Mouse (Mus musculus) E14TG2a.4 (cell line): ENCODE data around the gene Hs2st1.

Experiments
- CTCF ChIP-seq: conservative IDR thresholded peaks from 2 replicates; pipeline ENCODE4 v1.5.1; 2014; ENCODE audit warnings: low read length
- NANOG ChIP-seq: IDR thresholded peaks from 2 replicates; pipeline ENCODE4 v1.6.1; 2014; ENCODE audit warnings: borderline replicate concordance, low read length, mixed read lengths
- POU5F1 ChIP-seq: IDR thresholded peaks from 2 replicates; pipeline ENCODE4 v1.6.1; 2014; ENCODE audit warnings: low read length, borderline replicate concordance

DNA sequence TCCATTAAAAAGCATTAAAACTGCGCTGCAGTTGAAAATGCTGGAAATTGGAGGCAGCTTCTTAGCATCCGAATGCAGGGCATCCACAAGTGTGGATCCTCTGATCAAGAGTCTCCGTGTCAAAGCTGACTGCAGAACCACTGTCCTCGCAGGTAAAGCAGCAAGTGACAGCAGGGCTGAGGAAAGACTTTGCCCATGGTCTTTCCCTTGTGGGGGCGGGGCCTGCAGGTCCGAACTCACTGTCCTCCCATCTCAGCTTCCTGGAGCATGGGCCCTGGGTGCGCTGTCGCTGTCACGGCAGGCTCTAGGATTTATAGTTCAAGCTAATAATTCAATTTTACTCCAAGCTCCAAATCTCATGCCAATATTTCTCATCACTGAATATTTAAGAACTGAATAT is 15.5 kb downstream of the Hs2st1 start:
- TF ChIP-seq CTCF = no peak
- no peak for TF ChIP-seq NANOG
- no peak for TF ChIP-seq POU5F1
